Mouse (Mus musculus): ENCODE measurements around the gene Slc27a5. TPM values are rescaled to one million over a fixed set of nuclear protein-coding genes. Genes with fewer than 3 reads are reported as not detected.

Gene Slc27a5
- total and polyA plus RNA-seq, 3 experiments, result 0.13 TPM; not detected in 2

GRCm38 (mm10) chr7:13043445-13044253 lies 45.7 kb upstream of the Slc27a5 start:
- Histone ChIP-seq H3K4me1 (ENCODE audit: control insufficient read depth in 1 of 2, insufficient read depth in 2 of 2, low read length in 2 of 2) (peaks cover 5 to 11% of the 10 kb centered on the region in 2 experiments; a peak in 3 of 4 replicates), H3K79me2 (ENCODE audit: control insufficient read depth, insufficient read depth, low read length, poor library complexity) (no peaks in the 10 kb centered on the region; the same call in 1 of the 2 replicates), H3K9ac (ENCODE audit: control insufficient read depth, low read depth, low read length, poor library complexity, severe bottlenecking) (no peak overlapping the region), H3K4me3 (ENCODE audit: control insufficient read depth in 1 of 2, insufficient read depth in 1 of 2, low read depth in 2 of 2, low read length in 2 of 2) (no peak overlapping the region), H3K27me3 (ENCODE audit: control insufficient read depth in 1 of 2, insufficient read depth in 2 of 2, low read length in 2 of 2) (no peaks in the 10 kb centered on the region), H3K36me3 (ENCODE audit: control insufficient read depth in 1 of 2, insufficient read depth in 2 of 2, low read length in 2 of 2) (peaks cover 0 to 7% of the 10 kb centered on the region in 2 experiments; a peak in 2 of 4 replicates), H3K9me3 (replicated peaks; ENCODE audit: insufficient read depth, low read length) (no peaks in the 10 kb centered on the region), H3K27ac (ENCODE audit: control insufficient read depth, low read depth, low read length) (no peak overlapping the region)
- DNase-seq (ENCODE audit: low read depth, low spot score), result no peak
- TF ChIP-seq SMC3 (IDR thresholded peaks at IDR 0.05; ENCODE audit: low read depth, low read length) (no peak), ZMIZ1 (IDR thresholded peaks at IDR 0.05; ENCODE audit: low read depth, low read length) (no peak), ZKSCAN1 (IDR thresholded peaks at IDR 0.05; ENCODE audit: low read depth, low read length) (no peak), MEF2A (IDR thresholded peaks at IDR 0.05; ENCODE audit: extremely low read depth, insufficient replicate concordance, low read depth, low read length, poor library complexity, severe bottlenecking) (no peak), POLR2A (IDR thresholded peaks at IDR 0.05; ENCODE audit: control insufficient read depth in 1 of 2, insufficient read depth in 1 of 2, low read depth in 1 of 2, low read length in 2 of 2, poor library complexity in 1 of 2) (no peak), ZNF384 (IDR thresholded peaks at IDR 0.05; ENCODE audit: low read depth, low read length) (no peak), BHLHE40 (IDR thresholded peaks at IDR 0.05; ENCODE audit: borderline replicate concordance, low read depth, low read length) (no peak), CHD2 (IDR thresholded peaks at IDR 0.05; ENCODE audit: low read length) (no peak), CHD1 (IDR thresholded peaks at IDR 0.05; ENCODE audit: low read depth, low read length) (no peak), ETS1 (IDR thresholded peaks at IDR 0.05; ENCODE audit: low read depth, low read length) (no peak), MYB (IDR thresholded peaks at IDR 0.05; ENCODE audit: low read depth, low read length) (no peak), TCF12 (IDR thresholded peaks at IDR 0.05; ENCODE audit: low read depth, low read length) (no peak), RCOR1 (IDR thresholded peaks at IDR 0.05; ENCODE audit: low read depth, low read length) (no peak), USF2 (IDR thresholded peaks at IDR 0.05; ENCODE audit: borderline replicate concordance in 1 of 2, insufficient read depth in 1 of 2, low read depth in 1 of 2, low read length in 2 of 2) (no peak), TBP (IDR thresholded peaks at IDR 0.05; ENCODE audit: low read depth, low read length) (no peak), TAL1 (IDR thresholded peaks at IDR 0.05; ENCODE audit: low read length) (no peak)

- H3K27ac ChIP-seq (ENCODE audit: control insufficient read depth, low read depth, low read length), result no peak overlapping the region
- H3K4me1 ChIP-seq (ENCODE audit: control insufficient read depth in 1 of 2, insufficient read depth in 2 of 2, low read length in 2 of 2), result peaks cover 5 to 11% of the 10 kb centered on the region in 2 experiments; a peak in 3 of 4 replicates
- H3K9ac ChIP-seq (ENCODE audit: control insufficient read depth, low read depth, low read length, poor library complexity, severe bottlenecking), result no peak overlapping the region
- no peak for DNase-seq (ENCODE audit: low read depth, low spot score)
- H3K79me2 ChIP-seq (ENCODE audit: control insufficient read depth, insufficient read depth, low read length, poor library complexity), result peaks cover 3% of the 10 kb centered on the region; the same call in 1 of the 2 replicates
- H3K9me3 ChIP-seq (replicated peaks; ENCODE audit: insufficient read depth, low read length), result no peaks in the 10 kb centered on the region
- H3K4me3 ChIP-seq (ENCODE audit: control insufficient read depth in 1 of 2, insufficient read depth in 1 of 2, low read depth in 2 of 2, low read length in 2 of 2), result no peak overlapping the region
- H3K27me3 ChIP-seq (ENCODE audit: control insufficient read depth in 1 of 2, insufficient read depth in 2 of 2, low read length in 2 of 2), result no peaks in the 10 kb centered on the region
- peaks cover 0 to 7% of the 10 kb centered on the region in 2 experiments; a peak in 2 of 4 replicates for H3K36me3 ChIP-seq (ENCODE audit: control insufficient read depth in 1 of 2, insufficient read depth in 2 of 2, low read length in 2 of 2)
- TF ChIP-seq USF2 (IDR thresholded peaks at IDR 0.05; ENCODE audit: borderline replicate concordance in 1 of 2, insufficient read depth in 1 of 2, low read depth in 1 of 2, low read length in 2 of 2) (no peak), POLR2AphosphoS2 (IDR thresholded peaks at IDR 0.05; ENCODE audit: low read length) (no peak), TAL1 (IDR thresholded peaks at IDR 0.05; ENCODE audit: low read length) (no peak), NELFE (IDR thresholded peaks at IDR 0.05; ENCODE audit: low read depth, low read length) (no peak), MAX (IDR thresholded peaks at IDR 0.05; ENCODE audit: low read length) (no peak), CHD2 (IDR thresholded peaks at IDR 0.05; ENCODE audit: low read length) (no peak), HCFC1 (IDR thresholded peaks at IDR 0.05; ENCODE audit: low read depth, low read length) (no peak), EP300 (IDR thresholded peaks at IDR 0.05; ENCODE audit: low read depth in 1 of 2, low read length in 2 of 2) (no peak), ZNF384 (IDR thresholded peaks at IDR 0.05; ENCODE audit: low read depth, low read length) (no peak), CTCF (IDR thresholded peaks at IDR 0.05 in 2 of 3, conservative IDR thresholded peaks at IDR 0.05 in 1 of 3; ENCODE audit: control insufficient read depth in 1 of 3, insufficient read depth in 1 of 3, low read depth in 2 of 3, low read length in 3 of 3, poor library complexity in 1 of 3, severe bottlenecking in 1 of 3) (no peak), MXI1 (IDR thresholded peaks at IDR 0.05; ENCODE audit: low read depth, low read length) (no peak), MAFK (IDR thresholded peaks at IDR 0.05; ENCODE audit: borderline replicate concordance, low read depth, low read length) (no peak), SMC3 (IDR thresholded peaks at IDR 0.05; ENCODE audit: low read depth, low read length) (no peak), MEF2A (IDR thresholded peaks at IDR 0.05; ENCODE audit: extremely low read depth, insufficient replicate concordance, low read depth, low read length, poor library complexity, severe bottlenecking) (no peak), ETS1 (IDR thresholded peaks at IDR 0.05; ENCODE audit: low read depth, low read length) (no peak), E2F4 (IDR thresholded peaks at IDR 0.05; ENCODE audit: borderline replicate concordance, low read depth, low read length) (no peak), GABPA (IDR thresholded peaks at IDR 0.05; ENCODE audit: low read depth, low read length) (no peak), GATA1 (IDR thresholded peaks at IDR 0.05; ENCODE audit: low read depth, low read length) (no peak)
These were observed 45.1 kb upstream of the Slc27a5 start for GRCm38 (mm10) chr7:13043120-13043444.

Data from MEL (cell line).